22 mouse cellular contexts compared by ENCODE assay signal in genomic region chr17:81209323-81209722, GRCm38 (mm10).
"Had no signal": no experiment of that assay in that cellular context is flagged by ENCODE, and none has a peak within 500 bp of the region (broad histone marks: within the 10 kb centered on the region; RNA-seq: fewer than 3 reads in every experiment).

No protein-coding gene starts in this region.

- ATAC-seq: hindbrain, embryonic 16.5 days; hindbrain, postnatal 0 days; inflammation-experienced regulatory T-cells, adult 6 months; intestine, embryonic 15.5 days; intestine, embryonic 16.5 days; intestine, postnatal 0 days had no signal

- DNase-seq: heart, postnatal 10 days; heart, postnatal 14 days; heart, postnatal 36 days; heart, postnatal 4 days; kidney, adult 11 months; kidney, adult 18-20 months; kidney, adult 2 months; kidney, adult 8-10 months; kidney, adult 9 months; kidney, postnatal 10 days; kidney, postnatal 14 days; kidney, postnatal 25 days; kidney, postnatal 36 days; kidney, postnatal 4 days; layer of hippocampus, adult 9-11 months; layer of hippocampus, postnatal 36 days had no signal
